Mouse (Mus musculus) CH12.LX (cell line): Measurements from ENCODE around the gene Rslcan18. TPM values are rescaled to one million over a fixed set of nuclear protein-coding genes. Genes with fewer than 3 reads are reported as not detected.
"Not testable (repeated sequence)": the region's sequence is repeated elsewhere in the genome, so short reads cannot be mapped to it uniquely, and the experiment has no call there.

Source experiments
- DNase-seq: peaks from one replicate; pipeline ENCODE4 v3.0.0-alpha.2; 2013; ENCODE audit errors: extremely low read depth
- H3K27ac ChIP-seq: 2 replicates; pipeline ENCODE4 v1.5.1; 2012; ENCODE audit warnings: low read depth, mild to moderate bottlenecking, control low read depth, moderate library complexity; ENCODE audit not compliant: insufficient read depth
- H3K27me3 ChIP-seq: replicated peaks from 2 replicates; pipeline ENCODE3; 2012; ENCODE audit warnings: inconsistent platforms
- H3K36me3 ChIP-seq, 2 experiments: replicated peaks in 1 of 2; 2 replicates each; pipeline versions ENCODE3 to v1.6.1; 2012; ENCODE audit warnings: inconsistent platforms in 1 of 2, low read length in 1 of 2, mild to moderate bottlenecking in 1 of 2, mixed read lengths in 1 of 2, moderate library complexity in 1 of 2; ENCODE audit not compliant: control insufficient read depth in 1 of 2, insufficient read depth in 1 of 2
- H3K4me1 ChIP-seq, 2 experiments: 2 replicates each; pipeline ENCODE4 v1.6.1; 2012; ENCODE audit warnings: inconsistent platforms in 1 of 2, moderate library complexity in 1 of 2; ENCODE audit not compliant: insufficient read depth in 2 of 2, control insufficient read depth in 1 of 2
- H3K4me2 ChIP-seq: 2 replicates; pipeline ENCODE4 v1.6.1; 2012; ENCODE audit warnings: low read depth, mild to moderate bottlenecking, control low read depth; ENCODE audit not compliant: poor library complexity, insufficient read depth, severe bottlenecking
- H3K4me3 ChIP-seq, 3 experiments: fragments of 150-350 bp in 1 of 3; sonication (generic) in 1 of 3; replicated peaks in 1 of 3; 2 replicates each; pipeline versions ENCODE3 to v1.5.1; 2011 to 2012; ENCODE audit warnings: low read depth in 2 of 3, low read length in 2 of 3, mild to moderate bottlenecking in 2 of 3, moderate library complexity in 2 of 3, control low read depth in 1 of 3, improper control_type of control experiment in 1 of 3, inconsistent platforms in 1 of 3, mixed read lengths in 1 of 3; ENCODE audit not compliant: poor library complexity in 1 of 3
- H3K79me2 ChIP-seq: replicated peaks from 2 replicates; pipeline ENCODE4 v1.6.1; 2012; ENCODE audit warnings: mild to moderate bottlenecking, moderate library complexity; ENCODE audit not compliant: control insufficient read depth, poor library complexity, insufficient read depth, severe bottlenecking; ENCODE audit errors: extremely low read depth
- H3K9ac ChIP-seq: 2 replicates; pipeline ENCODE4 v1.6.1; 2012; ENCODE audit warnings: low read depth, mild to moderate bottlenecking, control low read depth, moderate library complexity; ENCODE audit not compliant: insufficient read depth
- H3K9me3 ChIP-seq: replicated peaks from 2 replicates; pipeline ENCODE3; 2012; ENCODE audit warnings: low read length, inconsistent platforms, mixed read lengths
- CHD1 ChIP-seq: IDR thresholded peaks from 2 replicates; pipeline ENCODE4 v1.6.1; 2012; ENCODE audit warnings: low read depth, low read length, improper control_type of control experiment, inconsistent platforms
- CTCF ChIP-seq, 2 experiments: IDR thresholded peaks in 1 of 2; conservative IDR thresholded peaks in 1 of 2; 2 replicates each; pipeline ENCODE4 v1.5.1; 2011 to 2012; ENCODE audit warnings: low read depth in 2 of 2, low read length in 2 of 2, improper control_type of control experiment in 1 of 2, inconsistent platforms in 1 of 2, mild to moderate bottlenecking in 1 of 2, moderate library complexity in 1 of 2
- ELF1 ChIP-seq: IDR thresholded peaks from 2 replicates; pipeline ENCODE4 v1.6.1; 2014; ENCODE audit warnings: low read depth, mild to moderate bottlenecking, inconsistent platforms, low read length, improper control_type of control experiment
- EP300 ChIP-seq: IDR thresholded peaks from 2 replicates; pipeline ENCODE4 v1.6.1; 2011; ENCODE audit warnings: low read length, improper control_type of control experiment
- GABPA ChIP-seq: IDR thresholded peaks from 2 replicates; pipeline ENCODE4 v1.6.1; 2012; ENCODE audit warnings: low read depth, low read length, improper control_type of control experiment, inconsistent platforms; ENCODE audit not compliant: insufficient replicate concordance
- HCFC1 ChIP-seq: IDR thresholded peaks from 2 replicates; pipeline ENCODE4 v1.6.1; 2012; ENCODE audit warnings: low read depth, mild to moderate bottlenecking, inconsistent platforms, low read length, improper control_type of control experiment
- KAT2A ChIP-seq: IDR thresholded peaks from 2 replicates; pipeline ENCODE4 v1.6.1; 2012; ENCODE audit warnings: low read length, improper control_type of control experiment, inconsistent platforms; ENCODE audit not compliant: insufficient replicate concordance
- MEF2A ChIP-seq: IDR thresholded peaks from 2 replicates; pipeline ENCODE4 v1.6.1; 2014; ENCODE audit warnings: low read depth, mild to moderate bottlenecking, inconsistent platforms, low read length, improper control_type of control experiment, borderline replicate concordance
- MYC ChIP-seq: IDR thresholded peaks from 2 replicates; pipeline ENCODE4 v1.6.1; 2011; ENCODE audit warnings: low read depth, mild to moderate bottlenecking, improper control_type of control experiment, low read length
- POLR2A ChIP-seq: IDR thresholded peaks from 2 replicates; pipeline ENCODE4 v1.6.1; 2011; ENCODE audit warnings: low read depth, mild to moderate bottlenecking, improper control_type of control experiment, low read length
- TCF12 ChIP-seq: IDR thresholded peaks from 2 replicates; pipeline ENCODE4 v1.6.1; 2014; ENCODE audit warnings: low read depth, mild to moderate bottlenecking, inconsistent platforms, low read length, improper control_type of control experiment
- UBTF ChIP-seq: IDR thresholded peaks from 2 replicates; pipeline ENCODE4 v1.6.1; 2012; ENCODE audit warnings: low read depth, mild to moderate bottlenecking, inconsistent platforms, low read length, improper control_type of control experiment, moderate library complexity
- ZNF384 ChIP-seq: IDR thresholded peaks from 2 replicates; pipeline ENCODE4 v1.6.1; 2012; ENCODE audit warnings: low read depth, low read length, improper control_type of control experiment, inconsistent platforms
- dilution Hi-C: fragments of 300-500 bp; cut with MboI; formaldehyde crosslinking; loops from 2 replicates; pipeline ENCODE4 v1.14.3; 2020; ENCODE audit warnings: low sequenced_read_pairs; ENCODE audit not compliant: extremely low pct_unique_long_range_greater_than_20kb, extremely low pct_ligation_motif_present
- in situ Hi-C: fragments of 300-500 bp; cut with MboI; formaldehyde crosslinking; loops from 3 replicates; pipeline ENCODE4 v1.14.3; 2019; ENCODE audit warnings: low sequenced_read_pairs, low pct_ligation_motif_present, low pct_unique_long_range_greater_than_20kb, mixed read lengths
- polyA plus RNA-seq: library from polyadenylated mRNA; unstranded; fragments of >175 nt; gene quantifications from 2 replicates; pipeline ENCODE4 v1.2.1, GENCODE M21; 2012; ENCODE audit warnings: low read depth; ENCODE audit not compliant: insufficient read length
- total RNA-seq, 2 experiments: library from RNA; depleted of rRNA; stranded (reverse); fragments of 300-350 nt in 1 of 2; fragments of >200 nt in 1 of 2; gene quantifications; 2 replicates each; pipeline ENCODE4 v1.2.3; 2012 to 2014

Gene Rslcan18
- total RNA-seq (2012; rRNA removed) (0.55 TPM in 2 replicates), total RNA-seq (2014; rRNA removed) (0.18 and 0.81 TPM in 2 replicates), polyA plus RNA-seq (0.20 and 0.57 TPM in 2 replicates)

- DNase-seq, H3K4me2 ChIP-seq, H3K27ac ChIP-seq, H3K27me3 ChIP-seq, H3K79me2 ChIP-seq, H3K4me1 ChIP-seq, H3K36me3 ChIP-seq, in situ Hi-C loops, H3K9ac ChIP-seq, H3K4me3 ChIP-seq, H3K9me3 ChIP-seq, dilution Hi-C loops: not testable (repeated sequence)
These were observed at the start of gene Rslcan18 for GRCm38 (mm10) chr13:67116163-67116562. Rslcan18 (minus strand) TSS chr13:67116263.

- in situ Hi-C loops (no loop called here), dilution Hi-C loops (no loop called here)
- H3K27me3 ChIP-seq: no peaks in the 10 kb centered on the region
- H3K9me3 ChIP-seq: no peaks in the 10 kb centered on the region
- peak overlapping the region; percentile 82 to 85 (median 84) for H3K4me3 ChIP-seq
- no peaks in the 10 kb centered on the region for H3K36me3 ChIP-seq
- DNase-seq: peak; percentile 92
- TF ChIP-seq HCFC1 (peak; percentile 97), CTCF (conservative IDR thresholded peaks at IDR 0.05 in 1 of 2, IDR thresholded peaks at IDR 0.05 in 1 of 2; ENCODE audit: low read depth in 2 of 2, low read length in 2 of 2) (peak in 1 of 2 experiments; percentile 42; a peak in 2 of 4 replicates), MEF2A (peak; percentile 39; the same call in 1 of the 2 replicates), MYC (peak; percentile 59), KAT2A (peak; percentile 90; the same call in 1 of the 2 replicates), GABPA (peak; percentile 45; the same call in 1 of the 2 replicates), ELF1 (peak; percentile 91), CHD1 (no peak), POLR2A (peak; percentile 62), UBTF (no peak), TCF12 (peak; percentile 52), EP300 (no peak), ZNF384 (no peak)
- peaks cover 0 to 11% of the 10 kb centered on the region in 2 experiments; a peak in 1 of 4 replicates for H3K4me1 ChIP-seq
- H3K27ac ChIP-seq: peak overlapping the region; percentile 22
- H3K4me2 ChIP-seq: peak overlapping the region; percentile 1; the same call in 1 of the 2 replicates
- peak overlapping the region; percentile 19 for H3K9ac ChIP-seq
- no peaks in the 10 kb centered on the region for H3K79me2 ChIP-seq
These were observed 12.1 kb upstream of the Rslcan18 start for GRCm38 (mm10) chr13:67128038-67128721.

GRCm38 (mm10) chr13:67127507-67127906 lies 11.4 kb upstream of the Rslcan18 start:
- H3K27me3 ChIP-seq, in situ Hi-C loops, dilution Hi-C loops, H3K9ac ChIP-seq, H3K27ac ChIP-seq, H3K79me2 ChIP-seq, H3K36me3 ChIP-seq, H3K9me3 ChIP-seq, DNase-seq: not testable (repeated sequence)
- peak overlapping the region; percentile 29; the same call in 1 of the 2 replicates for H3K4me2 ChIP-seq
- H3K4me3 ChIP-seq: peak overlapping the region in 1 of 3 experiments; percentile 84
- H3K4me1 ChIP-seq: peaks cover 0 to 11% of the 10 kb centered on the region in 2 experiments; a peak in 1 of 4 replicates
